Mouse (Mus musculus) heart, postnatal 4 days (tissue): ENCODE results near the gene Dner. TPM values are rescaled to one million over a fixed set of nuclear protein-coding genes. Genes with fewer than 3 reads are reported as not detected.

ENCODE experiments used
- microRNA-seq, 2 experiments: library from miRNA; unstranded; fragments of <30 nt; microRNA quantifications; one replicate each; pipeline ENCODE4 v1.2.0; 2021 to 2022
- total RNA-seq, 2 experiments: library from RNA; stranded (reverse); gene quantifications; 2 replicates each; pipeline ENCODE4 v1.2.3; 2021

Gene Dner
- total RNA-seq, 2 experiments from 2014 or later = 0.27 to 0.86 TPM

Small RNA genes lying within 50 kb of the gene (microRNA-seq; reads per million reads assigned to microRNA genes)
- 1.0 to 2.7 reads per million in 2 experiments for gene Mir5126

Other genes with a start within 250 kb of the Dner start
- 1 to 10 TPM; 1.4 to 2.4 TPM for gene Fbxo36, start 143.6 kb upstream of the Dner start, total RNA-seq
- 100 to 1,000 TPM; 252 to 260 TPM for gene Trip12, start 144.3 kb upstream of the Dner start, total RNA-seq
- gene Slc16a14, start 238.9 kb upstream of the Dner start, total RNA-seq = under 1 TPM; 0.11 to 0.38 TPM